In the genomic region with DNA sequence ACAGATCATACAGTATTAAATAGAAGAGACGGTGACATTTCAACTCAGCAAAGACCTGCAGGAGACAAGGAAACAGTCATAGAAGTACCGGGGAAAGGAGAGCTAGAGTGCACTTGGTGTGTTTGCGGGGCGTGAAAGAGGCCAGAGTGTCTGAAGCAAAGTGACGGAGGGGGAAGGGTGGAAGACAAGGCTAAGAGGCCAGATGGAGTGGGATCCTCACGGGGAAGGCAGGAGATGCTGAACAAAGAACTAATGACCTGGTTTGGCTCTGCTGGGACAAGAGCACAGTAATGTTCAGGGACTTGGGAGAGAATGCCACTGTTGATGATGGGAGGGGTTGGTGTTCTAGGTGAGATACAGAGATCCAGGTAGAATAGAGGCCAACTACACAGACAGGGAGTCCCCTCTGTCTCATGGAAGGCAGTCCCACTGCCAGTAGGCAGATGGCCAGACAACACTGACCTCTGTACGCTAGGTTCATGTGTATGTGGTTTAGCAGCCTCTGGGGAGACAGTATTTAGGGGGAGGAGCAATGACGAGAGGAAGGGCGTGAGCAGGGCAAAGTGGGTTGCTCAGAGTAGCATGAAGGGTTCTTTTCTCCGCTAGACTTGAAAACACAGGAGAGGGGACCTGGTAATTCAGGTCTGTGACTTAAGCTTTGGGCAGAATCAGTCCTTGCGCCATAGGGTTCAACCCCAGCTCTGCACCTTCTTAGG, we compare ENCODE assay signal across 7 mouse cellular contexts. TPM values are rescaled to one million over a fixed set of nuclear protein-coding genes. Genes with fewer than 3 reads are reported as not detected.
DNase-seq lines count a peak whose midpoint lies in the region; ATAC-seq and TF ChIP-seq lines count a peak whose summit lies in the region.

No protein-coding gene starts in this region.

- no peak for TF ChIP-seq POLR2A in small intestine, adult 2 months (IDR thresholded peaks at IDR 0.05; ENCODE audit: low read depth, low read length)

- TF ChIP-seq CTCF in kidney, postnatal 0 days (IDR thresholded peaks at IDR 0.05; ENCODE audit: low read depth) = no peak
- TF ChIP-seq CTCF in liver, postnatal 0 days (IDR thresholded peaks at IDR 0.05; ENCODE audit: low read depth) = peak; percentile 26; the same call in 1 of the 2 replicates
- no peak for TF ChIP-seq CTCF in small intestine, adult 2 months (IDR thresholded peaks at IDR 0.05; ENCODE audit: extremely low read depth, insufficient read length, insufficient replicate concordance, low read depth, low read length)

- H3K4me3 ChIP-seq in kidney, postnatal 0 days (replicated peaks; ENCODE audit: low read depth, low read length) = no peak overlapping the region
- no peak overlapping the region for H3K4me3 ChIP-seq in embryonic facial prominence, embryonic 14.5 days (ENCODE audit: low read depth, low read length)
- H3K4me3 ChIP-seq in liver, postnatal 0 days (ENCODE audit: low read depth, low read length) = no peak overlapping the region
- H3K4me3 ChIP-seq in small intestine, adult 2 months (ENCODE audit: low read depth, low read length) = no peak overlapping the region

- peak overlapping the region; percentile 72; the same call in 1 of the 2 replicates for H3K27ac ChIP-seq in kidney, postnatal 0 days
- peak overlapping the region; percentile 19; the same call in 1 of the 2 replicates for H3K27ac ChIP-seq in embryonic facial prominence, embryonic 14.5 days (replicated peaks; ENCODE audit: low read depth, low read length)
- peak overlapping the region; percentile 86 for H3K27ac ChIP-seq in liver, postnatal 0 days (ENCODE audit: low read depth)
- peak overlapping the region; percentile 68 for H3K27ac ChIP-seq in small intestine, adult 2 months (ENCODE audit: insufficient read depth, low read depth, low read length)

- WGBS in kidney, postnatal 0 days = 35% methylated on average over 11 of the region's 11 CpGs
- WGBS in embryonic facial prominence, embryonic 14.5 days = 52% methylated on average over 11 of the region's 11 CpGs
- WGBS in liver, postnatal 0 days (ENCODE audit: insufficient replicate concordance) = 46% methylated on average over 11 of the region's 11 CpGs
- 37% methylated on average over 11 of the region's 11 CpGs for WGBS in small intestine, adult 2 months

- no peak for DNase-seq in kidney, postnatal 0 days (ENCODE audit: low spot score)
- no peak for DNase-seq in kidney, adult 18-20 months
- no peak for DNase-seq in embryonic facial prominence, embryonic 14.5 days (ENCODE audit: low spot score)
- DNase-seq in liver, postnatal 0 days = peak; percentile 64
- DNase-seq in testis, postnatal 14 days (ENCODE audit: low spot score) = no peak
- DNase-seq in layer of hippocampus, adult 9-11 months = no peak

- no peak for TF ChIP-seq EP300 in liver, postnatal 0 days (IDR thresholded peaks at IDR 0.05; ENCODE audit: low read depth)

- H3K4me2 ChIP-seq in kidney, postnatal 0 days (ENCODE audit: low read length) = no peak overlapping the region
- no peak overlapping the region for H3K4me2 ChIP-seq in embryonic facial prominence, embryonic 14.5 days (ENCODE audit: low read depth, low read length)
- peak overlapping the region; percentile 63 for H3K4me2 ChIP-seq in liver, postnatal 0 days (ENCODE audit: low read depth, low read length)

- H3K4me1 ChIP-seq in kidney, postnatal 0 days (replicated peaks; ENCODE audit: insufficient read depth, low read length) = peaks cover 41% of the 10 kb centered on the region
- H3K4me1 ChIP-seq in embryonic facial prominence, embryonic 14.5 days (ENCODE audit: control insufficient read depth, insufficient read depth, low read length) = peaks cover 16% of the 10 kb centered on the region
- H3K4me1 ChIP-seq in liver, postnatal 0 days (ENCODE audit: insufficient read depth) = peaks cover 68% of the 10 kb centered on the region
- peaks cover 40% of the 10 kb centered on the region for H3K4me1 ChIP-seq in small intestine, adult 2 months (ENCODE audit: control insufficient read depth, insufficient read depth, insufficient read length, low read length)

- H3K9ac ChIP-seq in kidney, postnatal 0 days (ENCODE audit: low read depth, low read length) = no peak overlapping the region
- H3K9ac ChIP-seq in embryonic facial prominence, embryonic 14.5 days (ENCODE audit: low read depth, low read length) = no peak overlapping the region
- 0 out of 2 replicates have a peak overlapping the region, but pooled peaks have one; percentile 48 for H3K9ac ChIP-seq in liver, postnatal 0 days (replicated peaks)

- H3K36me3 ChIP-seq in kidney, postnatal 0 days (ENCODE audit: insufficient read depth, low read length) = no peaks in the 10 kb centered on the region
- no peaks in the 10 kb centered on the region for H3K36me3 ChIP-seq in embryonic facial prominence, embryonic 14.5 days (ENCODE audit: control insufficient read depth, insufficient read depth, low read length)
- H3K36me3 ChIP-seq in liver, postnatal 0 days (replicated peaks; ENCODE audit: insufficient read depth, low read length) = peaks cover 3% of the 10 kb centered on the region; the same call in 1 of the 2 replicates
- no peaks in the 10 kb centered on the region; the same call in 1 of the 2 replicates for H3K36me3 ChIP-seq in small intestine, adult 2 months (ENCODE audit: control insufficient read depth, insufficient read depth, low read length)

- no peaks in the 10 kb centered on the region for H3K9me3 ChIP-seq in kidney, postnatal 0 days (replicated peaks; ENCODE audit: low read length)
- no peaks in the 10 kb centered on the region for H3K9me3 ChIP-seq in embryonic facial prominence, embryonic 14.5 days (ENCODE audit: control insufficient read depth, low read length)
- no peaks in the 10 kb centered on the region for H3K9me3 ChIP-seq in liver, postnatal 0 days (ENCODE audit: low read length)

- ATAC-seq in kidney, postnatal 0 days (replicated peaks; ENCODE audit: low FRiP score, low read depth) = no peak
- no peak for ATAC-seq in embryonic facial prominence, embryonic 14.5 days (ENCODE audit: low read depth)
- ATAC-seq in liver, postnatal 0 days = peak; percentile 75

- H3K27me3 ChIP-seq in kidney, postnatal 0 days (ENCODE audit: insufficient read depth, low read length) = no peaks in the 10 kb centered on the region
- H3K27me3 ChIP-seq in embryonic facial prominence, embryonic 14.5 days (replicated peaks; ENCODE audit: control insufficient read depth, insufficient read depth, low read length) = no peaks in the 10 kb centered on the region
- H3K27me3 ChIP-seq in liver, postnatal 0 days (ENCODE audit: insufficient read depth, low read length) = no peaks in the 10 kb centered on the region
- H3K27me3 ChIP-seq in small intestine, adult 2 months (ENCODE audit: control insufficient read depth, insufficient read depth, low read length) = no peaks in the 10 kb centered on the region

RNA-seq across cellular contexts. Expression of gene Spns2, which starts 23.6 kb away (rescaled TPM):
- 6.3 and 7.4 TPM in 2 replicates for polyA plus RNA-seq in kidney, postnatal 0 days (2015; fragmentation: Nextera tagmentation; extraction: Ambion mirVana)
- polyA plus RNA-seq in embryonic facial prominence, embryonic 14.5 days (2014; fragmentation: Nextera tagmentation; extraction: Ambion mirVana) = 6.0 and 9.5 TPM in 2 replicates
- polyA plus RNA-seq in liver, postnatal 0 days (2015; fragmentation: Nextera tagmentation; extraction: Ambion mirVana) = 4.1 and 4.9 TPM in 2 replicates
- 65.9 and 77.7 TPM in 2 replicates for polyA plus RNA-seq in small intestine, adult 2 months (2012; rRNA removed)

RNA-seq across cellular contexts. Expression of gene Mybbp1a, which starts 25.0 kb away (rescaled TPM):
- 107 and 109 TPM in 2 replicates for polyA plus RNA-seq in kidney, postnatal 0 days (2015; fragmentation: Nextera tagmentation; extraction: Ambion mirVana)
- polyA plus RNA-seq in embryonic facial prominence, embryonic 14.5 days (2014; fragmentation: Nextera tagmentation; extraction: Ambion mirVana) = 114 and 123 TPM in 2 replicates
- 40.2 and 44.5 TPM in 2 replicates for polyA plus RNA-seq in liver, postnatal 0 days (2015; fragmentation: Nextera tagmentation; extraction: Ambion mirVana)
- polyA plus RNA-seq in small intestine, adult 2 months (2012; rRNA removed) = 17.6 and 25.0 TPM in 2 replicates

RNA-seq across cellular contexts. Expression of gene Ggt6, which starts 30.8 kb away (rescaled TPM):
- 3.3 and 3.8 TPM in 2 replicates for polyA plus RNA-seq in kidney, postnatal 0 days (2015; fragmentation: Nextera tagmentation; extraction: Ambion mirVana)
- 1.8 and 2.5 TPM in 2 replicates for polyA plus RNA-seq in embryonic facial prominence, embryonic 14.5 days (2014; fragmentation: Nextera tagmentation; extraction: Ambion mirVana)
- polyA plus RNA-seq in liver, postnatal 0 days (2015; fragmentation: Nextera tagmentation; extraction: Ambion mirVana) = 0.79 and 1.2 TPM in 2 replicates
- 20.2 and 60.1 TPM in 2 replicates for polyA plus RNA-seq in small intestine, adult 2 months (2012; rRNA removed)

RNA-seq across cellular contexts. Expression of gene Smtnl2, which starts 54.6 kb away (rescaled TPM):
- polyA plus RNA-seq in kidney, postnatal 0 days (2015; fragmentation: Nextera tagmentation; extraction: Ambion mirVana) = 112 and 129 TPM in 2 replicates
- 24.8 and 26.7 TPM in 2 replicates for polyA plus RNA-seq in embryonic facial prominence, embryonic 14.5 days (2014; fragmentation: Nextera tagmentation; extraction: Ambion mirVana)
- 3.5 and 4.0 TPM in 2 replicates for polyA plus RNA-seq in liver, postnatal 0 days (2015; fragmentation: Nextera tagmentation; extraction: Ambion mirVana)
- 2.9 and 3.6 TPM in 2 replicates for polyA plus RNA-seq in small intestine, adult 2 months (2012; rRNA removed)

Comparison
In these comparisons a context has a peak if more than half of its experiments do, and no peak if none do; other contexts are left out.
1. H3K27ac ChIP-seq: peak in every context shown above with its lines; median percentile 86 in liver, postnatal 0 days; 72 in kidney, postnatal 0 days; 68 in small intestine, adult 2 months; 19 in embryonic facial prominence, embryonic 14.5 days.